Mouse (Mus musculus) thymus, adult 2 months (tissue): ENCODE measurements around the gene Pgrmc1.

Experiments
- CTCF ChIP-seq: fragments of 200-500 bp; IDR thresholded peaks from 2 replicates; pipeline ENCODE4 v1.5.1; 2012; ENCODE audit warnings: mild to moderate bottlenecking, control low read depth, low read length, moderate library complexity, borderline replicate concordance; ENCODE audit not compliant: control insufficient read depth, poor library complexity, insufficient read depth; ENCODE audit errors: extremely low read depth
- POLR2A ChIP-seq: fragments of 200-500 bp; IDR thresholded peaks from 2 replicates; pipeline ENCODE4 v1.6.1; 2012; ENCODE audit warnings: mild to moderate bottlenecking, low read length, control low read depth, moderate library complexity; ENCODE audit not compliant: control insufficient read depth, poor library complexity, insufficient read depth; ENCODE audit errors: extremely low read depth

GRCm38 (mm10) chrX:36551351-36551750 is 46.7 kb upstream of the Pgrmc1 start:
- no peak for TF ChIP-seq POLR2A
- no peak for TF ChIP-seq CTCF
